Mouse (Mus musculus): ENCODE measurements at regions not wholly inside any gene's neighbourhood (a gene's known extent, or its start where the extent isn't known, plus 50 kb on each side); places are given as distances from the start of the nearest gene placed in this dataset.

DNA sequence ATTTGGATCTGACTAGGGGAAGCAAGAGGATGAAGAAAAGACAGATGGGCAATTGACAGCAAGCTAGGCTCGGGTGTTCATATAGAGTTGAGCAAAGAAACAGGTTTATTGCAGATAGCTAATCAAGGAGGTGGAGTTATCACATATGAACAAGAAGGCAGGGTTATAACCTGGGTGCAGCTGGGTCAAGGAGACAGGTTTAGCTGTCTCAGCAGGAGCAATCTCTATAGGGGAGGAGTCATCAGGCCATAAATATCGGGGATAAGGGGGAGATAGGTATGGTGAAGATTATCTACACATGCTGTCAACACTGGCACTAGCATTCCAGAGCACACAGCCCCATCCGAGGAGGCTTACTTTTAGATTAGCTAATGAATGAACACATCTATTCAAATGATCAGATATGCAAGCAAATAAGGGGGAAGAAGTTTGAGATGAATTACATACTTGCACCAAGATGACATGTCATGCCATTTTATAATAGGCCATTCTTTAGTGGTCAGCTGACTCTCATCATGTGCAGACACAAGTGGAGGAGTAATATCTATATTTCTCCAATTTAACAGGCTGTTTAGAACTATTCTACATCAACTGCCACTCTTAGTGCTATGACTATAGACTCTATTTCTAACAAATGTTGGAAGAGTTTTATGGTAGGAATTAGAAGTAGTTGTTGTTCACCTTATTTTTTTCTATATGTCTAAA, 76.9 kb downstream of the Lhx9 start:
- no peak overlapping the region for H3K4me2 ChIP-seq (ENCODE audit: low read length)
- no peak for ATAC-seq

DNA sequence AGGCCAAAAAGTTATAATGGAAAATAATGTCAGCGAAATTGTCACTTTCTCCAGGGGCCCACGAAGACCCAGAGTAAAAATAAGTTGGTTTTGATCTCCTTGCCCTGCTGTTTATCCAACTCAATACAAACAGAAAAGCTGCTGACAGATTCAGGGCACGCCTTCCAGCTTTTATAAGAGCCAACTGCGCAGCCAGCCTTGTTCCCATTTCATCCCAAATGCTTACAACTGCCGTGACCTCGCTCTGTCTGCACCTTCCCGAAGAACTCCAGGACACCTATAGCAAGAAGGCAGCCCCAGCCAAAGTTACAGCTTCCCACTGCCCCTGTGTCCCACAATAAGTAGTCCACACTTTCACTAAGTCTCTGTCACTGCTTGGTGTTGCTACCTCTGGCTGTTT, 85.5 kb downstream of the Lhx9 start:
- ATAC-seq: no peak
- H3K9ac ChIP-seq (replicated peaks; ENCODE audit: low read depth, low read length): no peak overlapping the region
- no peak overlapping the region for H3K4me2 ChIP-seq (ENCODE audit: low read length)
- no peak overlapping the region for H3K4me3 ChIP-seq (replicated peaks; ENCODE audit: low read length)
- no peaks in the 10 kb centered on the region for H3K27me3 ChIP-seq (replicated peaks; ENCODE audit: control insufficient read depth, insufficient read depth, low read length)
- no peaks in the 10 kb centered on the region for H3K4me1 ChIP-seq (replicated peaks; ENCODE audit: control insufficient read depth, insufficient read depth, low read length)
- no peaks in the 10 kb centered on the region for H3K36me3 ChIP-seq (ENCODE audit: control insufficient read depth, insufficient read depth)
- WGBS: 84% methylated on average over 7 of the region's 7 CpGs
- H3K9me3 ChIP-seq (ENCODE audit: control insufficient read depth, low read length): no peaks in the 10 kb centered on the region; the same call in 1 of the 2 replicates
- H3K27ac ChIP-seq (ENCODE audit: low read length): no peak overlapping the region

More for the DNA sequence above, 76.9 kb downstream of the Lhx9 start:
- no peaks in the 10 kb centered on the region for H3K27me3 ChIP-seq (replicated peaks; ENCODE audit: control insufficient read depth, insufficient read depth, low read length)
- no peaks in the 10 kb centered on the region for H3K36me3 ChIP-seq (ENCODE audit: control insufficient read depth, insufficient read depth)
- no peak overlapping the region for H3K4me3 ChIP-seq (replicated peaks; ENCODE audit: low read length)
- WGBS: 83% methylated on average over 3 of the region's 3 CpGs
- H3K27ac ChIP-seq (ENCODE audit: low read length): no peak overlapping the region
- H3K9ac ChIP-seq (replicated peaks; ENCODE audit: low read depth, low read length): no peak overlapping the region
- H3K4me1 ChIP-seq (replicated peaks; ENCODE audit: control insufficient read depth, insufficient read depth, low read length): no peaks in the 10 kb centered on the region
- H3K9me3 ChIP-seq (ENCODE audit: control insufficient read depth, low read length): no peaks in the 10 kb centered on the region

DNA sequence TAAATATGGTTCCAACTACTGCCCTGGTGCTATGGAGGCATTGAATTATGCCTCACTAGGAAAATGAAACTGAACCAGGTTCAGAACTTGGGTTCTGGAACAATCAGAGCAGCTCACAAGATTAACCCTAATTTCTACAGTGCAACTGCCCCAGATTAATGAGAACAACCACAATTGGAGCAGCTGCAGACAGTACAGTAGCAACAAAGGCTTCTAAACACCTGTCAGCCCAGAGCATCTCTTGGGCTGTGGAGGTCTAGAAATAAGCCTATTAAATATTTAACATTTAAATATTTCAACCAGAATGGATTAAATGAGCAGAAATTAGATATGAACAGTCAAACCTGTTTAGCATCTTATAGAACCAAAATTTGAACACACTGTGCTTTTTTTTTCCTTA, 90.6 kb downstream of the Lhx9 start:
- Histone ChIP-seq H3K4me1 (replicated peaks; ENCODE audit: control insufficient read depth, insufficient read depth, low read length) (no peaks in the 10 kb centered on the region), H3K27me3 (replicated peaks; ENCODE audit: control insufficient read depth, insufficient read depth, low read length) (no peaks in the 10 kb centered on the region), H3K9me3 (ENCODE audit: control insufficient read depth, low read length) (no peaks in the 10 kb centered on the region; the same call in 1 of the 2 replicates), H3K9ac (replicated peaks; ENCODE audit: low read depth, low read length) (no peak overlapping the region), H3K27ac (ENCODE audit: low read length) (no peak overlapping the region), H3K36me3 (ENCODE audit: control insufficient read depth, insufficient read depth) (no peaks in the 10 kb centered on the region), H3K4me3 (replicated peaks; ENCODE audit: low read length) (no peak overlapping the region), H3K4me2 (ENCODE audit: low read length) (no peak overlapping the region)
- no peak for ATAC-seq

DNA sequence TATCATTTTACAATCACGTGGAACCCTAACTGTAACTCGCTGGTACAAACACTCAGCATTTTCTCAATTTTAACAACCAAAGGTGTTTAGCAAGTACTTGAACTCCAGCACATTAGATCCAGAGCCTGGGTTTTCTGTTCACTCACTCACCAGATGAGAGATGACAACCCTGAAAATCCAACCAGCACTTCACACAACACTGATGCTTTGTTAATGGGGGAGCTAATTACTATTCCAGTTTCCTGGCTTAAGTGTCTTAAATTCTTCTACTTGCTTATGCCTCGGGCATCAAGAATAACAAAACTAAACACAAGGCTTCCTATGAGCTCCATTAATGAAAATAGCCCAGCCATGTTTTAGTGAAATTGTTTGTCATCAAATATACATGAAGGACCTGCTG, 113.4 kb upstream of the Nek7 start:
- peak; percentile 59 for ATAC-seq
- no peak overlapping the region for H3K4me3 ChIP-seq (replicated peaks; ENCODE audit: low read length)
- no peaks in the 10 kb centered on the region for H3K9me3 ChIP-seq (ENCODE audit: control insufficient read depth, low read length)
- no peaks in the 10 kb centered on the region for H3K27me3 ChIP-seq (replicated peaks; ENCODE audit: control insufficient read depth, insufficient read depth, low read length)
- 68% methylated on average over 3 of the region's 3 CpGs for WGBS
- H3K4me1 ChIP-seq (replicated peaks; ENCODE audit: control insufficient read depth, insufficient read depth, low read length): no peaks in the 10 kb centered on the region
- H3K9ac ChIP-seq (replicated peaks; ENCODE audit: low read depth, low read length): no peak overlapping the region
- no peaks in the 10 kb centered on the region for H3K36me3 ChIP-seq (ENCODE audit: control insufficient read depth, insufficient read depth)
- no peak overlapping the region for H3K27ac ChIP-seq (ENCODE audit: low read length)
- no peak overlapping the region for H3K4me2 ChIP-seq (ENCODE audit: low read length)

DNA sequence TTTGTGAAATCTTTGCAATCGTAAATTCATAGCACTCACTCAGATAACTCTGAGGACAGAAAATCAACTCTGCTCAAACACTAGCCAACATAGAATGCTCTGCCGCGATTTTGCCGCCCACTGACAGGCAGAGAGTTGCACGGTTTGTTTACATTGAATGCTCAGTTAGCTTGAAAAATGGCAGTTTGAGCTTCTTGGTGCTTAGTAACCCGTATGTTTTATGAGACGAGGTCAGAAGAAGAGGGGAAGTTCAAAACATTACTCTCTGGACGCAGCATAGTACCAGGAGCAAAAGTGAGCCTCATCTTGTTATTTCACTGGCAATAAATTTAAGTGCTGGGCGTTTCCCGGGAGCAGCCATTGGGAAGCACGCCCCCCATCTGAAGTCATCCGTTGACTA, 111.1 kb upstream of the Nek7 start:
- Histone ChIP-seq H3K27ac (ENCODE audit: low read length) (no peak overlapping the region), H3K4me1 (replicated peaks; ENCODE audit: control insufficient read depth, insufficient read depth, low read length) (no peaks in the 10 kb centered on the region), H3K4me2 (ENCODE audit: low read length) (no peak overlapping the region), H3K36me3 (ENCODE audit: control insufficient read depth, insufficient read depth) (no peaks in the 10 kb centered on the region), H3K9ac (replicated peaks; ENCODE audit: low read depth, low read length) (no peak overlapping the region), H3K27me3 (replicated peaks; ENCODE audit: control insufficient read depth, insufficient read depth, low read length) (no peaks in the 10 kb centered on the region), H3K4me3 (replicated peaks; ENCODE audit: low read length) (no peak overlapping the region), H3K9me3 (ENCODE audit: control insufficient read depth, low read length) (no peaks in the 10 kb centered on the region)
- 85% methylated on average over 12 of the region's 12 CpGs for WGBS
- no peak for ATAC-seq

DNA sequence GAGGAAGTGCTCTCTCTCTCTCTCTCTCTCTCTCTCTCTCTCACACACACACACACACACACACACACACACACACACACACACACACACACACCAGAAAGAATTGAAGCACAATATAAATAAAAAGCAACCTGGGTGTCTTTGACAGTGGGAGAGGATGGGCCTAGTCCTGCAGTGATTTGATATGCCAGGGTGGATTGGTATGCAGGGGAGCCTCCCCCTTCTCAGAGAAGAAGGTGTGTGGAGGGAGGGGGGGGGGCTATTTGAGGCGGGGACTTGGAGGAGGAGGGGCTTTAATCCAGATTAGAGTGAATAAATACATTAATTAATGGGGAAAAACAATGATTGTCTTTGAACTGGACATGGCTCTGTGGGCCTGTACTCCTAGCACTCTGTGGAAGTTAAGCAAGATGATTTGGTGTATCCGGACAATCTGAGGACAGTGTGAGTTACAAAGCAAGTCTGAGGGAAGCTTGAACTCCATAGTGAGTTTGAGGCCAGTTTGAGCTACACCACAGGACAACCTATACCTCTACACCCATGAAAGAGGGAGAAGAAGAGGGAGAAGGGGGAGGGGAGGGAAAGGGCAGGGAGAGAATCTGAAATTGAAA, 109.3 kb upstream of the Nek7 start:
- H3K4me3 ChIP-seq (replicated peaks; ENCODE audit: low read length): no peak overlapping the region
- no peak for ATAC-seq
- no peak overlapping the region for H3K9ac ChIP-seq (replicated peaks; ENCODE audit: low read depth, low read length)
- no peaks in the 10 kb centered on the region for H3K9me3 ChIP-seq (ENCODE audit: control insufficient read depth, low read length)
- 78% methylated on average over 1 of the region's 2 CpGs for WGBS
- H3K27me3 ChIP-seq (replicated peaks; ENCODE audit: control insufficient read depth, insufficient read depth, low read length): no peaks in the 10 kb centered on the region
- no peak overlapping the region for H3K4me2 ChIP-seq (ENCODE audit: low read length)
- H3K27ac ChIP-seq (ENCODE audit: low read length): no peak overlapping the region
- H3K4me1 ChIP-seq (replicated peaks; ENCODE audit: control insufficient read depth, insufficient read depth, low read length): no peaks in the 10 kb centered on the region
- H3K36me3 ChIP-seq (ENCODE audit: control insufficient read depth, insufficient read depth): no peaks in the 10 kb centered on the region

DNA sequence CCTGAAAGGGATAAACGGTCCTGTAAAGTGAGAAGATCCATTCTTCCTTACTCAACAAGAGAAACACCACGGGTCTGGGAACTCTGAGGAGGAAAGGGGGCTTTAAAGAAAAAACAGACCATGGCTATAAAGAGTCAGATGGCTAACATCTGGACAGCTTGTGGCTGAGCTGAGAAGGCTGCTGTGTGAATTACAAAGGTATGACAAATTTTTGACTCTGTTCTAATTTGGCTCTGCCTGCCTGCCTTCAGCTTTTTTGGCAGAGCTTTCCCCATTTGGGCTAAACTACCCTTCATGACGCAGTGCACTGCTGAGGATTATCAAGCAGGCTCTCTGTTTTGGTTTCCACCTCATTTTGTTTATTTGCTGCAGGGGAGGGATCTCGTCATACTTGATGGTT, 100.8 kb upstream of the Nek7 start:
- H3K4me1 ChIP-seq (replicated peaks; ENCODE audit: control insufficient read depth, insufficient read depth, low read length): no peaks in the 10 kb centered on the region

DNA sequence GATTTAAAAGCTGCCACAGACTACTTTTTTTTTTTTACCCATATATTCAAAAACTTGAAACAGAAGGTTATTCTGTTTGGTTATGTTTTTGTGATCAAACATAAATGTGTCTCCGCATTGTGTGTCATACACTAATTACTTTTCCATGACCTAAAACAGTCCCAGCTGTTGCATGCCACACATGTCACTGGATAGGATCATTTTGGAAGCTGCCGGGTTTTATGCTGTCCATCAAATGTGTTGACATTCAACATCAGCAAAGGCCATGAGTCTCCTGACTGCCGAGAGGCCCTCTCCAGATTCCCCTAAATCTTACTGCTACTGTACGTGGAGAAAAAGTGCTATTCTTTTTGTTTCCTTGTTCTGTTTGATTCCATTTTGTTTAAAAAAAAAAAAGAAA, 99.4 kb upstream of the Nek7 start:
- 79% methylated on average over 4 of the region's 4 CpGs for WGBS
- Histone ChIP-seq H3K27me3 (replicated peaks; ENCODE audit: control insufficient read depth, insufficient read depth, low read length) (no peaks in the 10 kb centered on the region), H3K4me1 (replicated peaks; ENCODE audit: control insufficient read depth, insufficient read depth, low read length) (no peaks in the 10 kb centered on the region), H3K9me3 (ENCODE audit: control insufficient read depth, low read length) (no peaks in the 10 kb centered on the region), H3K9ac (replicated peaks; ENCODE audit: low read depth, low read length) (no peak overlapping the region), H3K27ac (ENCODE audit: low read length) (no peak overlapping the region), H3K4me3 (replicated peaks; ENCODE audit: low read length) (no peak overlapping the region), H3K36me3 (ENCODE audit: control insufficient read depth, insufficient read depth) (no peaks in the 10 kb centered on the region), H3K4me2 (ENCODE audit: low read length) (no peak overlapping the region)
- ATAC-seq: no peak

More for the DNA sequence above, 100.8 kb upstream of the Nek7 start:
- Histone ChIP-seq H3K9me3 (ENCODE audit: control insufficient read depth, low read length) (no peaks in the 10 kb centered on the region), H3K27me3 (replicated peaks; ENCODE audit: control insufficient read depth, insufficient read depth, low read length) (no peaks in the 10 kb centered on the region), H3K36me3 (ENCODE audit: control insufficient read depth, insufficient read depth) (no peaks in the 10 kb centered on the region), H3K27ac (ENCODE audit: low read length) (no peak overlapping the region), H3K4me3 (replicated peaks; ENCODE audit: low read length) (no peak overlapping the region), H3K9ac (replicated peaks; ENCODE audit: low read depth, low read length) (no peak overlapping the region), H3K4me2 (ENCODE audit: low read length) (no peak overlapping the region)
- ATAC-seq: no peak
- 64% methylated on average over 4 of the region's 4 CpGs for WGBS

DNA sequence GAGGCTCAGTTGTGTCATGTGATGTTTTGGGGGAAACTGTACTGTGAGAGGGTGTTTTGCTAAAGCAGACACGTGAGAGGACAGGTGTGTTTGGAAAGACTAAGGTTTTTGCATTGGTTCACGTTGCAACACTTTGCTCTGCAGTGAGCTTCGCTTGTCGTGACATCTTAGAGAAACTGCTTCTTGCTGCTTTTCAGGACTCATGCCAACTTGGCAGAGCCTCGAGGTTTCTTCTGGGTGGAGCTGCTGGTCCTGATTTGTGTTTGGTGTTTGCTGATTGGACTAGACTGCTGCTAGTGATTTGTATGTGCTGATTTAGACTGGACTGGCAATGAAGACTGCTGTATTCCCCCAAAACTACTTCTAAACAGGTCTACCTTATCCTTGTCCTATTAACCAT, 97.0 kb upstream of the Nek7 start:
- Histone ChIP-seq H3K9ac (replicated peaks; ENCODE audit: low read depth, low read length) (no peak overlapping the region), H3K36me3 (ENCODE audit: control insufficient read depth, insufficient read depth) (no peaks in the 10 kb centered on the region), H3K9me3 (ENCODE audit: control insufficient read depth, low read length) (no peaks in the 10 kb centered on the region), H3K4me3 (replicated peaks; ENCODE audit: low read length) (no peak overlapping the region), H3K27ac (ENCODE audit: low read length) (no peak overlapping the region), H3K27me3 (replicated peaks; ENCODE audit: control insufficient read depth, insufficient read depth, low read length) (no peaks in the 10 kb centered on the region), H3K4me2 (ENCODE audit: low read length) (no peak overlapping the region), H3K4me1 (replicated peaks; ENCODE audit: control insufficient read depth, insufficient read depth, low read length) (no peaks in the 10 kb centered on the region)
- ATAC-seq: no peak
- WGBS: 56% methylated on average over 5 of the region's 5 CpGs

DNA sequence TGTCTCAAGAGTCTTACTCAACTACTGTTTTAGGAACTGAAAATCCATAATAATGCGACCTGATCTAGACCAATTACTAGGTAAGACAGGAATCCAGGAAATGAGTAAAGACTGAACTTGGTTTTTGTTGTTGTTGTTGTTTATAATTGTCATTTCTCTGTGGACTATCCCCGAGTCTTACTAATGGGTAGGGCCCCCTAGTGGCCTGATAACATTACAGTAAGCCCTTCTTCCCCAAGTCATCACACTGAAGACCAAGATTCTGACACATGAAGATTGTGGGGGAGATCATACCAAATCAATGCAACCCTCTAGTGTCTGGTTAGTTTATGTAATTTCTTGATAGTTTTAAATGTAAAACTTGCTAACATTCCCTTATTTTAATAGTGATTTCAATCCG, 95.2 kb upstream of the Nek7 start:
- Histone ChIP-seq H3K4me2 (ENCODE audit: low read length) (no peak overlapping the region), H3K36me3 (ENCODE audit: control insufficient read depth, insufficient read depth) (no peaks in the 10 kb centered on the region), H3K27me3 (replicated peaks; ENCODE audit: control insufficient read depth, insufficient read depth, low read length) (no peaks in the 10 kb centered on the region), H3K4me3 (replicated peaks; ENCODE audit: low read length) (no peak overlapping the region), H3K4me1 (replicated peaks; ENCODE audit: control insufficient read depth, insufficient read depth, low read length) (no peaks in the 10 kb centered on the region), H3K27ac (ENCODE audit: low read length) (no peak overlapping the region), H3K9me3 (ENCODE audit: control insufficient read depth, low read length) (no peaks in the 10 kb centered on the region), H3K9ac (replicated peaks; ENCODE audit: low read depth, low read length) (no peak overlapping the region)
- no peak for ATAC-seq
- WGBS: 69% methylated on average over 3 of the region's 3 CpGs

All from forebrain, embryonic 16.5 days (tissue).